Mouse (Mus musculus): ENCODE data around the gene Ly9.

Ly9 gene

GRCm38 (mm10) chr1:171607176-171607575, at the start of gene Ly9:
Gene Ly9 (minus strand): TSS chr1:171607410.
- no peak for DNase-seq (ENCODE audit: low read depth in 1 of 2, low spot score in 2 of 2)

- DNase-seq (ENCODE audit: low read depth in 1 of 2, low spot score in 2 of 2) = no peak
Observed at GRCm38 (mm10) chr1:171652734-171653133, 45.5 kb upstream of the Ly9 start, which contains the start of gene Slamf7. Gene Slamf7 (minus strand): TSS chr1:171653035.

DNA sequence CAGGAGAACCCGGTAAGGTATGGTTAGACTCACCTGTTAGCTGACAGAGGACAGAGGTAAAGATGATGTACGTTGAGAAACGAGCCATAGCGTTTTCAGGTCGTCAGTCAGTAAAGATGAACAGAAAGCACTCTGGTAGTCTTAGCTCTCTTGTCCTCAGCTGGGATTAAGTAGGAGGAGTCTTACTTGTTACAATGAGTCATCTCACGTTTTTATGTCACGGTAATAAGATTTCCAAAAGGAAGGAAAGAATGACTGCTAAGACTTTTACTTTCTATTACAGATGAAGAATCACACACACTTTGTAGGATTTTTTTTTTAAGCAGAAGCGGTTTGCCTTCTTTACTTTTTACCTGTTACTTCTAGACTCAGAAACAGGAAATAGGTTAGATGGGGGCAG, 41.6 kb upstream of the Ly9 start:
- no peak for DNase-seq (ENCODE audit: low read depth in 1 of 2, low spot score in 2 of 2)

DNA sequence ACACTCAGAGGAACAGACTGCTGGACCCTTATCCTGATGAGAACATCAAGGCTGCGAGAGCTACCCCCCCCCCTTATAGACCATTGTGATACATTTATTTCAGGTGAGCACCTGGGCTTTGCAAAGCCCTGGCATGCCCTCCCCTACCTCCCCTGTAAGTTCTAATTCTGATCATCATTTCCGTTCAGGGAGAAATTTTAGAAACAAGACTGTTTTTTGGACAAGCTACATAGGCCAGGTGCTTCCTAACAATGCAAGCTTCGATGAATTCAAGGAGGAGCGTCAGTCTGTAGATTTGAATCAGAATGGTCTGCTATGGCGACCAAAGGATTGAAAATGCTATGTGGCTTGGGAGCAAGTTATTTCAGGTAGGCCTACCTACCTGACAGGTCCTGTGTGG, 40.5 kb upstream of the Ly9 start:
- DNase-seq (ENCODE audit: low read depth in 1 of 2, low spot score in 2 of 2) = no peak

DNA sequence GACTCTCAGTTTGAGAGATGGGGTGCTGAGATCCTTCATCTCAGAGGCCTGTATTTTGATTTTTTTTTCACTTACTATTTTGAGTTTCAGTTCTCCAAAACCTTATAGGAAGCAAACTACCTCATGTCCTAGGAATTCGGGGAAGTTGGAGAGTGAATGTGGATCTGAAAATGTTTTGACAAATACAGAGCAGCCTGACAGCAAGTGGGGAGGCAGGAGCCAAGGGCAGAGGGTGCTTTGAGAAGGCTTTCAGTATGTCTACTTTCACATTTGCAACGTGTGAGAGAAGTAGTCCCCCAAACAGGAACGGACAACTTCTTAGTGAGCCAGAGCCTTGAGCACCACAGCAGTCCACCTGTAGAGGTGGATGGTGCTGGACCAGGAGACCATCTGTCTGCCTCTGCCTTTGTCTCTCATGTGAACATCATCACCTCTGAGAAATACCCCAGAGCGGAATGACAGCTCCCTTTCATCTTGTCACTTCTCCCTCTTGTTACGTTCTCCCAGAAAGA, 39.3 kb upstream of the Ly9 start:
- no peak for DNase-seq (ENCODE audit: low read depth in 1 of 2, low spot score in 2 of 2)

DNA sequence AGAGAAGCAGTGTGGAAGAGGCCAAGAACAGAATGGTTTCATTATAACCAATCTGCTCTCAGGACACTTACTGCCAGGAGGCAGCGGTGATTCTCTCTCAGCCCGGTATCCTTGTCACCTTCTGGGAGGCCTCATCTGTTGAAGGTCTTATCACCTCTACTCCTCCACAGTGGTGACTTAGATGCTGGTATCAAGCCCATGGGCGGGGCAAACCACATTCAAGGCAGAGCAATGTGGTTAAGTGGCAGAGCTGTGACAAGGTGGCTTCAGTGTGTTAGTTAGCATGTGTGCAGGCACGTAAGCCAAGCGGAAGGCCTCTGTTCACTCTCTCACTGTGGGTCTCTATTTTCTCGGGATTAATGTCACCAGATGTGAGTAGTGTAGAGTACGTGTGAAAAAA, 36.4 kb upstream of the Ly9 start:
- no peak for DNase-seq (ENCODE audit: low read depth in 1 of 2, low spot score in 2 of 2)

DNA sequence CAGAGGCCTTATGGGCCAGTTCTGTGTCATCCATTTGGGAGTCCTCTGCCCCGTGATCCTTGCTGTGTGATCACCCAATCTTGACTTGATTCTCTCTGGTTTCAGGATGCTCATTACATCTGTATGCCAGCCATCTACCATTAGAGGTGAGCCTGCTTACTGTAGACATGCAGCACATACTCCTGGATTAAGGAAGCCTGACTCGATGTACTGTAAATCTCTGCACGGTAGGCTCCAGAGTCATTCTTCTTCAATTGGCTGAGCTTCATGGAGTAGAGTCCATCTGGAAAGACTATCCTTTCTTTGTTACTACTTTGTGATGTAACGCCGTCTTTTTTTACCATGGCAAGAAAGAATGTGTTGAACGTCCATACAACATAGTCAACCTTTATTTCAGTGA, 33.6 kb upstream of the Ly9 start:
- DNase-seq (ENCODE audit: low read depth in 1 of 2, low spot score in 2 of 2) = no peak

- DNase-seq (ENCODE audit: low read depth in 1 of 2, low spot score in 2 of 2) = no peak
Observed at GRCm38 (mm10) chr1:171638686-171639085, 31.5 kb upstream of the Ly9 start.

DNA sequence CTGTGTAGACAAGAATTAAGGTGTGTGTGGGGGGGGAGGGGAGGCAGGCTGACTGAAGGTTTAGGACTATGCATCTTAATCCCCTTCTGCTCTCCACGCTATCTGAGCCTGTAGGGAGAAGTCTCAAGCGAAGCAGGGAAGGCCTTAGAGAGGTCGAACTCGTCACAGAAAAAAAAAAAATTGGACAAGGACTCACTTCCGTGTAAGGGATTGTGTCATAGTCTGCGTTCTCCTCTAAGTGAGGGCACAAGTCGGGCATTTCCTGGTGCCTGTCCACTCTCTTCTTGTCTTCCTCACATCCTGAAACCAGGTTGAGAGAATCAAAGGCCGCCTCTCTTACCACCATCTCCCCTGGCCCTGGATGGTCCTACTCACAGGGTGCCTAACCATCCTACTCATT, 29.9 kb upstream of the Ly9 start:
- peak; percentile 31 to 48 for DNase-seq (ENCODE audit: low read depth in 1 of 2, low spot score in 2 of 2)

GRCm38 (mm10) chr1:171635696-171636095, 28.5 kb upstream of the Ly9 start:
- no peak for DNase-seq (ENCODE audit: low read depth in 1 of 2, low spot score in 2 of 2)

DNA sequence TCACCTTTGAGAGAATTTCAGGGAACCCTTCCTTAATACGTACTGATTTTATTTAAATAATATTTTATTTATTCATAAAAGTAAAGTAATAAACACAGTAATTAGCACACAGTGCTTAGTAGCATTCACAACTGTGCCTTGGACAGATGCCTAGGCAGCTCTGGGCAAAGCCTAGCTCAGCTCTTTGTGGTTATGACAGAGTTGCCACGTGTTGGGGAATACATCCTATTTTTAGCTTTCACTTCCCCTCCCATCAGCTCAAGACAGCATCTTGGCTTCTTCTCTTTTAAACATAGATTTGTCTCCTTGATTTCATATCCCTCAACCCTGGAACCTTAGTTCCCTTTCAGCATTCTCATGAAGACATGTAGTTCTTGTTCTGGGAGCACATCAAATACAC, 24.2 kb upstream of the Ly9 start:
- peak in 1 of 2 experiments; percentile 46 for DNase-seq (ENCODE audit: low read depth in 1 of 2, low spot score in 2 of 2)

GRCm38 (mm10) chr1:171630912-171631311, 23.7 kb upstream of the Ly9 start:
- no peak for DNase-seq (ENCODE audit: low read depth in 1 of 2, low spot score in 2 of 2)

GRCm38 (mm10) chr1:171630041-171630440, 22.8 kb upstream of the Ly9 start:
- no peak for DNase-seq (ENCODE audit: low read depth in 1 of 2, low spot score in 2 of 2)

GRCm38 (mm10) chr1:171629168-171629567, 22.0 kb upstream of the Ly9 start:
- no peak for DNase-seq (ENCODE audit: low read depth in 1 of 2, low spot score in 2 of 2)

GRCm38 (mm10) chr1:171627801-171628200, 20.6 kb upstream of the Ly9 start:
- no peak for DNase-seq (ENCODE audit: low read depth in 1 of 2, low spot score in 2 of 2)

- no peak for DNase-seq (ENCODE audit: low read depth in 1 of 2, low spot score in 2 of 2)
Observed at GRCm38 (mm10) chr1:171620091-171620490, 12.9 kb upstream of the Ly9 start.

- no peak for DNase-seq (ENCODE audit: low read depth in 1 of 2, low spot score in 2 of 2)
Observed at GRCm38 (mm10) chr1:171619645-171620044, 12.4 kb upstream of the Ly9 start.

GRCm38 (mm10) chr1:171619001-171619400, 11.8 kb upstream of the Ly9 start:
- DNase-seq (ENCODE audit: low read depth in 1 of 2, low spot score in 2 of 2) = peak; percentile 77 to 78

DNA sequence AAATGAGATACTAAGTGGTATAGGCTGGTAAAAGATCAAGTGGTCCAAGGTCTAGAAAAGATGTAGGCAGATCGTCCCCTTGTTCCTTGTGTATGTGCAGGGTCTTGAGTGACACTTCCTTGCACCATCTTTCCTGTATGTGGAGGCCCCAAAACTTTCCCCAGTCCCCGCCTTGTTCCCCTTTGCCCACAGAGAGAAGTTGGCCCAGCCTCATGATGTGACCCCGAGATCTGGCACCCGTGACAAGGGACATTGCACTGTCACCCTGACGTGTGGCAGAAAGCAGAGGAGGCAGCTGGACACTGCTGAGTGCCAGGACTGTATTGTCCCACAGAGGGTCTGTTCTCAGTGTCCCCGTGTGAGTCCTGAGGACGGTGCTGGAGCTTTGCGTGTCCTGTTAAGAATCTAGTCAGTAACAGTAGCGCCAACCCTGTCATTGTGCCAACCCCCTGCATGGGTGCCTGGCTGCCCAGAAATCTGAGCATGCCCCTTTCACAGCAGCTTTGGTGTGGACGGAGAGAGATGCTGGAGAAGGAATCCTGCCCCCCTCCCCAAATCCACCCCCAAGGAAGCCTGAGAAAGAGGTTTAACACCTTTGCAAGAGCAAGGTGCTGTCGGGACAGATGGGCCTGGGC, 9.8 kb upstream of the Ly9 start:
- DNase-seq (ENCODE audit: low read depth in 1 of 2, low spot score in 2 of 2) = peak; percentile 76 to 90

DNA sequence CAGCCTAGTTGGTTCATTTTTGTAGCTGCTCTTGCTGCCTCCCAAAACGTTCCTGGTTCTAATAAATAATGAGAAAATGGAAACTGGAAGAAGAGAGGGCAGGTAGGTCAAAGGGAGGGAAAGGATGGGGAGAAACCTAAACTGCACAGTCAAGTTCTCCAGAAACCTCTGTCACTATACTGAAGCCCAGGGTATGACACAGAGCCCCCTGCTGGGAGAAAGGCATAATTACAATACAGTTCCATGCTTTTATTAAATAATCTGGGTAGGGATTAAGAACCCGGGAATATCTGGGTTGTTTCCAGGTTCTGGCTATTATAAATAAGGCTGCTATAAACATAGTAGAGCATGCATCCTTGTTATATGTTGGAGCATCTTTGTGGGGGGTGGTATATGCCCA, 6.8 kb upstream of the Ly9 start:
- DNase-seq (ENCODE audit: low read depth in 1 of 2, low spot score in 2 of 2) = no peak

GRCm38 (mm10) chr1:171610781-171611180, 3.6 kb upstream of the Ly9 start:
- no peak for DNase-seq (ENCODE audit: low read depth in 1 of 2, low spot score in 2 of 2)

GRCm38 (mm10) chr1:171610026-171610425, 2.8 kb upstream of the Ly9 start:
- peak; percentile 41 to 46 for DNase-seq (ENCODE audit: low read depth in 1 of 2, low spot score in 2 of 2)

GRCm38 (mm10) chr1:171606656-171607055, 554 bp downstream of the Ly9 start:
- DNase-seq (ENCODE audit: low read depth in 1 of 2, low spot score in 2 of 2) = no peak

Measured in monocyte, adult 2 months (primary cell).